Mouse (Mus musculus): ENCODE results near the gene Naga. TPM values are rescaled to one million over a fixed set of nuclear protein-coding genes. Genes with fewer than 3 reads are reported as not detected.

Naga gene
- 23.6 and 25.5 TPM in 2 replicates for polyA plus RNA-seq (2021; fragmentation: Nextera tagmentation)
- long read RNA-seq, experiment 1, transcript Naga-201 (10 exons, 1,913 nt): major isoform, 56 of 82 reads
- long read RNA-seq, experiment 1, partial matches to known transcripts: 5 of 82 reads
- long read RNA-seq, experiment 1, other reads (novel, unspliced or antisense): 19 of 82 reads
- long read RNA-seq, experiment 2, transcript Naga-201 (10 exons, 1,913 nt): major isoform, 18 of 26 reads
- long read RNA-seq, experiment 2, partial matches to known transcripts: 3 of 26 reads
- long read RNA-seq, experiment 2, other reads (novel, unspliced or antisense): 2 of 26 reads

DNA sequence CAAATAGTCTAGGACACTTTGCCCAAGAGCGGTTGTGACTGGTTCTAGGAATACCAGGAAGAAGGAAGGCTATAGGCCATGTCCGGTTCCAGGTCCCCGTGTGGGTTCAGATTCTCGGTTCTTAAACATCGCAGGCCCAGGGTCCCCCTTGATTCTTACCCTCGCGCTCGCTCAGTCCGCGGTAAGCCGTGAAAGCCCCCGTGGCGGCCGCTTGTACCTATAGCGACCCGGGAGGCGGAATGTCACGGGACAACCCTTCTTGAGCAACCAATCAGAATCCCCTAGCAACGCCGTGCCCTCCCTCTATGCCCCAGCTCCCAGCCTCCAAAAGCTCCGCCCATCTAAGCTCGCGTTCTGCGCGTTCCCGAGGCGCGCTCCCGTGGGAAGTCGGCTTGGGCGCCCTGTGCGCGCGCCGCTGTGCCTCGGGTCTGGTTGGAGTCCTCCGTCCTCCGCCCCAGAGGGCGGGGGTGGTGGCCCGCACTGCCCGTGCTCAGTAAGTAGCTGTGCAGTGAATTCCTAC is at the start of gene Naga, which contains the start of the genes Pheta2 and Smdt1:
Gene Naga, minus strand, starts transcription at position 333 of the 520 bp plus-strand sequence.
Gene Pheta2, plus strand, starts transcription at position 350 of the 520 bp plus-strand sequence.
Gene Smdt1, plus strand, starts transcription at position 367 of the 520 bp plus-strand sequence.

DNA sequence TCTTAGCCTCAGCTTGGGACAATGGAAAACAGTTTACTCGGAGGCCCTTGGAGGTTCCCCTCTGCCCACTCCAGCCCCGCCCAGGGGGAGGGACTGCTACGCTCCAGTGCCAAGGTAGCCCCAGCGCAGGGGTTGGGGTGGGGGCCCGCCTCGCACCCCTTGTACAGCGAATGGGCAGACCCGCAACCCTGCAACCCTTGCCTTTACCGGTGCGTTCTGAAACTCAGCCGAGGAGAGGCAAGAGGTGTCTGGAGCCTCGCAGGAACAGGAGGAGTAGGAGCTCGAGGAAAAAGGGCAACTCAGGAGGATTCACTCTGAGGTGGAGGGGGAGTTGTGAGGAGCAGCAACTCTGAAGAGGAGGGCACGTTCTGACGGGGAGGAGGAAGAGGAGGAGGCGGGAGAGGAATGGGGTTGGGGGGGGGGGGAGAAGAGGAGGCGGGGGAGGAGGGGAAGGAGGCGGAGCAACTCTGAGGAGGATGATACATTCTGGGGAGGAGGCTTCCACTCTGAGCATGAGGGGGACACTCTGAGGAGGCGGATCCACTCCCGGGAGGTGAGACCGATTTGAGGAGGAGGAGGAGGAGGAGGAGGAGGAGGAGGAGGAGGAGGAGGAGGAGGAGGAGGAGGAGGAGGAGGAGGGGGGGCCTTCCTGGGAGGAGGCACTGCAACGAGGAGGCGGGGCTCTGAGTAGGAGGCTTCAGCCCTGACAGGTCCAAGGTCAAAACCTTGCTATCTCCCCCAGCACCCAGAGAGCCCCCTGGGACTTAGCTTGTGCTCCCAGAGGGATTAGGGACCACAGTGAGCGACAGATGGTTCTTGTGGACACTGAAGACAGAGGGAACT is 41.4 kb upstream of the Naga start, which contains the start of gene Cyp2d22:
Gene Cyp2d22, minus strand, starts transcription at position 390 of the 843 bp plus-strand sequence.

DNA sequence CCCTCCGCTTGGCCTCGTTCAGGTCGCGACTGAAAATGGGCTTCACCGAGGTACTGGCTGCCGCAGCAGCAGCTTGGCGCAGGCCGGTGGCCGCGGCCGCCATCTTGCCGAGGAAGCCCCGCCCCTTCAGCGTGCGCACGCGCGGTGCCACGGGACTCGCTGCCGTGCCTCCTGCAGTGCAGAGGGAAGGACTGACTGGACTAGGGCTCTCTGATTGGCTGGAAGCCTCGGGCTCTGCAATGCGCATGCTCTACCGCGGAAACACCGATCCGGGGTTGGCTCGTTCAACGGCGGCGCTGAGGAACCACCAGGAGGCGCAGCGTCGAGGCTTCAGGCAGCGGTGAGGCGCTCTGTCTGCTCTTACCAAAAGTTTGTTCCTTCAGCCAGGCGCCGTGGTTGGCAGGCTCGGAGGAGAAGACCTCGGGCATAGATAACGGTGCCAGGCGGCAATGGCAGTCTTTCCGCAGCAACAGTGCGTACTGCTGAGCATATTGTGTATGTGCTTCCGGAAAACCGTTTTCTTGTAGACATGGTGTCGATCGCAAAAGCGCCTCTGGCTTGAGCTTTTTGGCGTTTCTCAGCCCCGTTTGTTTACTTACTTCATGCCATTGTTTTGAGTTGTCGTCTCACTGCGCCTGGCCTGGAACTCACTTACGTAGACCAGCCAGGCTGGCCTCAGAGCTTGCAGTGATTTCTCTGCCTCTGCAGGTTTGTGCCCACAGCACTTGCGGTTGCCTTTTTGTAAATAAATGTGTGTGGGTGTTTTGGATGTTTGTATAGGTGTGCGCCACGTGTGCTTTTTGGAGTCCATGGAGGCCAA is 15.6 kb upstream of the Naga start, which contains the start of gene Ndufa6:
Gene Ndufa6, minus strand, starts transcription at position 197 of the 820 bp plus-strand sequence.

DNA sequence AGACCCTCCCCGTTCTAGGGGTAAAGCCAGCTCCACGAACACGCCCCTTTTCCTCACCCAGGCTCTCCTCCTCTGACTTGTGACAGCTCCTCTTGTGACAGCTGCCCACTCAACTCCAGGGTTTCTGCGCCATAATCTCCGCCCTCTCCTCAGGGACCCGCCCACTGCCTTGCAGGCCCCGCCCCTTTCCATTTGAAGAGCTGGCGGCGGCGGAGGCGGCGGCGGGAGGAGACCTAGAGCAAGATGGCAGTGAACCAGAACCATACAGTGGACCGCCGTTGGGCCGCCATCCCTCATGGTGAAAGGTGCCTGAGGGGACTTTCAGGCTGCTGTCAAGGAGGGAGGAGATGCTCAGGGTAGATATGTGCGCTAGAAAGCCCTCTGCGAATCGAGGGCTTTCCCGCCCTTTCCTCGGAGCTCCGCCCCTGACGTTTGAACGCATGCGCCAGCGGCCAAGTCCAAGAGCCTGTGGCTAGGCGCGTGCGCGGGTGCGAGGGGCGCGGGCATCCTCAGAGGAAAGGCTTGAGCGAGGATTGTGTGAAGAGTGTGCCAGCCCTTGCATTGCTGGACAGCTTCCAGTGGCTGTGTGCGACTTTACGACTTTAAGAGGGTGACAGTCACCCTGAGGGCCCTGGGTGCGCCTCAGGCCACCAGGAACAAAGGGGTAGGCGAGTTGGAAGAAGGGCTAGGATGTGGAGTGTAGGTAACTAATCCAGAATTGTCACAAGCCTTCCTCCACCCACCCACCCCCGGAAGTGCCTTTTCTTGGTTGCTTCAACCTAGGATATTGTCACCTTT is 39.8 kb downstream of the Naga start, which contains the start of gene Wbp2nl:
Gene Wbp2nl, plus strand, starts transcription at position 191 of the 798 bp plus-strand sequence.

Other genes with a start within 250 kb of the Naga start
- 6.2 and 6.4 TPM in 2 replicates for gene Ccdc134, start 211.0 kb downstream of the Naga start, polyA plus RNA-seq (2021; fragmentation: Nextera tagmentation)
- gene Srebf2, start 191.7 kb downstream of the Naga start, polyA plus RNA-seq (2021; fragmentation: Nextera tagmentation): 57.0 and 87.6 TPM in 2 replicates
- 0.93 and 1.9 TPM in 2 replicates for gene Shisa8, start 126.1 kb downstream of the Naga start, polyA plus RNA-seq (2021; fragmentation: Nextera tagmentation)
- gene Tnfrsf13c, start 114.6 kb downstream of the Naga start, polyA plus RNA-seq (2021; fragmentation: Nextera tagmentation): 0.23 TPM in 2 replicates
- 13.8 and 14.9 TPM in 2 replicates for gene Cenpm, start 94.2 kb downstream of the Naga start, polyA plus RNA-seq (2021; fragmentation: Nextera tagmentation)
- 24.0 and 32.9 TPM in 2 replicates for gene 1500009C09Rik, start 86.5 kb downstream of the Naga start, polyA plus RNA-seq (2021; fragmentation: Nextera tagmentation)
- gene Sept3, start 64.0 kb downstream of the Naga start, polyA plus RNA-seq (2021; fragmentation: Nextera tagmentation): 85.5 and 117 TPM in 2 replicates
- gene Wbp2nl, start 40.0 kb downstream of the Naga start, polyA plus RNA-seq (2021; fragmentation: Nextera tagmentation): not detected in 2 replicates
- gene Pheta2, start within 50 bp of the Naga start, polyA plus RNA-seq (2021; fragmentation: Nextera tagmentation): 0.79 and 0.91 TPM in 2 replicates
- 859 and 926 TPM in 2 replicates for gene Smdt1, start within 50 bp of the Naga start, polyA plus RNA-seq (2021; fragmentation: Nextera tagmentation)
- 991 and 1,014 TPM in 2 replicates for gene Ndufa6, start 15.4 kb upstream of the Naga start, polyA plus RNA-seq (2021; fragmentation: Nextera tagmentation)
- gene Cyp2d22, start 41.3 kb upstream of the Naga start, polyA plus RNA-seq (2021; fragmentation: Nextera tagmentation): 15.5 and 16.5 TPM in 2 replicates
- gene Cyp2d11, start 55.1 kb upstream of the Naga start, polyA plus RNA-seq (2021; fragmentation: Nextera tagmentation): not detected in 2 replicates
- not detected in 2 replicates for gene Cyp2d10, start 68.3 kb upstream of the Naga start, polyA plus RNA-seq (2021; fragmentation: Nextera tagmentation)
- gene Cyp2d9, start 94.5 kb upstream of the Naga start, polyA plus RNA-seq (2021; fragmentation: Nextera tagmentation): not detected in 2 replicates
- not detected in 2 replicates for gene Cyp2d12, start 216.1 kb upstream of the Naga start, polyA plus RNA-seq (2021; fragmentation: Nextera tagmentation)

Measured in left cerebral cortex, adult 6 months (tissue).